Mouse (Mus musculus) liver, adult 2 months (tissue): ENCODE measurements around the gene Abca4. TPM values are rescaled to one million over a fixed set of nuclear protein-coding genes. Genes with fewer than 3 reads are reported as not detected.

Experiments used
- DNase-seq: peaks from one replicate; pipeline ENCODE4 v3.0.0-alpha.2; 2011; ENCODE audit warnings: low read depth, low spot score; ENCODE audit errors: extremely low read depth
- H3K27ac ChIP-seq: fragments of 200-500 bp; replicated peaks from 2 replicates; pipeline ENCODE4 v1.5.1; 2012; ENCODE audit warnings: low read depth, mild to moderate bottlenecking, control low read depth, inconsistent platforms, low read length; ENCODE audit not compliant: insufficient read depth
- H3K27me3 ChIP-seq: fragments of 200-500 bp; 2 replicates; pipeline ENCODE4 v1.6.1; 2012; ENCODE audit warnings: mild to moderate bottlenecking, moderate library complexity, low read length, inconsistent platforms; ENCODE audit not compliant: control insufficient read depth, insufficient read depth
- H3K36me3 ChIP-seq: fragments of 200-500 bp; 2 replicates; pipeline ENCODE4 v1.6.1; 2012; ENCODE audit warnings: low read length, inconsistent platforms; ENCODE audit not compliant: control insufficient read depth, insufficient read depth
- H3K4me1 ChIP-seq: fragments of 200-500 bp; 2 replicates; pipeline ENCODE4 v1.6.1; 2011; ENCODE audit warnings: low read length; ENCODE audit not compliant: control insufficient read depth, insufficient read depth
- H3K4me3 ChIP-seq: fragments of 200-500 bp; 2 replicates; pipeline ENCODE4 v1.5.1; 2011; ENCODE audit warnings: low read depth, mild to moderate bottlenecking, control low read depth, low read length, moderate library complexity; ENCODE audit not compliant: insufficient read depth
- H3K79me2 ChIP-seq: fragments of 200-500 bp; 2 replicates; pipeline ENCODE4 v1.6.1; 2012; ENCODE audit warnings: inconsistent platforms, mild to moderate bottlenecking, low read length, moderate library complexity; ENCODE audit not compliant: control insufficient read depth, insufficient read depth
- H3K9ac ChIP-seq: fragments of 200-500 bp; 2 replicates; pipeline ENCODE4 v1.6.1; 2012; ENCODE audit warnings: low read depth, mild to moderate bottlenecking, control low read depth, inconsistent platforms, low read length
- CTCF ChIP-seq: fragments of 200-500 bp; IDR thresholded peaks from 2 replicates; pipeline ENCODE4 v1.5.1; 2011; ENCODE audit warnings: low read depth, low read length, control low read depth
- POLR2A ChIP-seq: fragments of 200-500 bp; IDR thresholded peaks from 2 replicates; pipeline ENCODE4 v1.6.1; 2011; ENCODE audit warnings: low read length, control low read depth; ENCODE audit not compliant: insufficient read depth; ENCODE audit errors: extremely low read depth
- WGBS: fragments of 180-500 bp; shearing (Covaris S2); methylation state at CpG from one replicate; pipeline ENCODE4 v1.1.7; 2018; 5-methylcytosine and 5-hydroxymethylcytosine counted together
- polyA plus RNA-seq: library from polyadenylated mRNA; depleted of rRNA; stranded (reverse); fragments of >200 nt; gene quantifications from 2 replicates; pipeline ENCODE4 v1.2.3, GENCODE M21; 2012
- total RNA-seq: library from RNA; depleted of rRNA; stranded (reverse); fragments of >200 nt; gene quantifications from 2 replicates; pipeline ENCODE4 v1.2.3, GENCODE M21; 2014

Abca4 gene
- total and polyA plus RNA-seq, 2 experiments: 0.05 to 0.37 TPM

GRCm38 (mm10) chr3:122027776-122028175, 16.5 kb upstream of the Abca4 start:
- Histone ChIP-seq H3K36me3 (no peaks in the 10 kb centered on the region), H3K4me1 (no peaks in the 10 kb centered on the region), H3K4me3 (no peak overlapping the region), H3K27ac (no peak overlapping the region), H3K27me3 (no peaks in the 10 kb centered on the region), H3K79me2 (no peaks in the 10 kb centered on the region), H3K9ac (no peak overlapping the region)
- no peak for TF ChIP-seq CTCF
- TF ChIP-seq POLR2A: no peak
- no peak for DNase-seq
- 90% methylated on average over 8 of the region's 8 CpGs for WGBS

- Histone ChIP-seq H3K4me1 (peaks cover 3% of the 10 kb centered on the region), H3K79me2 (no peaks in the 10 kb centered on the region), H3K36me3 (no peaks in the 10 kb centered on the region), H3K27ac (no peak overlapping the region; the same call in 1 of the 2 replicates), H3K4me3 (no peak overlapping the region), H3K27me3 (no peaks in the 10 kb centered on the region), H3K9ac (no peak overlapping the region)
- 51% methylated on average over 9 of the region's 9 CpGs for WGBS
- TF ChIP-seq CTCF: no peak
- TF ChIP-seq POLR2A: no peak
- no peak for DNase-seq
Measured at GRCm38 (mm10) chr3:122033248-122033837, 10.9 kb upstream of the Abca4 start.

- H3K27ac ChIP-seq: no peak overlapping the region
Measured at GRCm38 (mm10) chr3:122034240-122034639, 10.0 kb upstream of the Abca4 start.

GRCm38 (mm10) chr3:122035092-122035491, 9.2 kb upstream of the Abca4 start:
- Histone ChIP-seq H3K4me1 (peaks cover 3% of the 10 kb centered on the region), H3K27me3 (no peaks in the 10 kb centered on the region), H3K36me3 (no peaks in the 10 kb centered on the region), H3K79me2 (no peaks in the 10 kb centered on the region), H3K9ac (no peak overlapping the region), H3K27ac (no peak overlapping the region), H3K4me3 (no peak overlapping the region)
- DNase-seq: no peak
- 90% methylated on average over 3 of the region's 3 CpGs for WGBS
- no peak for TF ChIP-seq CTCF
- TF ChIP-seq POLR2A: no peak

More at GRCm38 (mm10) chr3:122034240-122034639, 10.0 kb upstream of the Abca4 start:
- peak; percentile 27 for DNase-seq
- Histone ChIP-seq H3K27me3 (no peaks in the 10 kb centered on the region), H3K4me3 (no peak overlapping the region), H3K79me2 (no peaks in the 10 kb centered on the region), H3K4me1 (peaks cover 3% of the 10 kb centered on the region), H3K9ac (no peak overlapping the region), H3K36me3 (no peaks in the 10 kb centered on the region)
- WGBS: 45% methylated on average over 5 of the region's 5 CpGs
- TF ChIP-seq POLR2A (no peak), CTCF (no peak)

- no peak overlapping the region for H3K9ac ChIP-seq
Measured at GRCm38 (mm10) chr3:122040522-122040921, 3.7 kb upstream of the Abca4 start.

GRCm38 (mm10) chr3:122043102-122043501, 1.1 kb upstream of the Abca4 start:
- Histone ChIP-seq H3K4me1 (0 out of 2 replicates have a peak, but pooled peaks cover 2% of the 10 kb centered on the region), H3K27ac (no peak overlapping the region), H3K79me2 (no peaks in the 10 kb centered on the region), H3K36me3 (no peaks in the 10 kb centered on the region), H3K9ac (no peak overlapping the region), H3K4me3 (no peak overlapping the region), H3K27me3 (no peaks in the 10 kb centered on the region)
- WGBS: 62% methylated on average over 8 of the region's 8 CpGs
- DNase-seq: no peak
- no peak for TF ChIP-seq CTCF
- no peak for TF ChIP-seq POLR2A

More at GRCm38 (mm10) chr3:122040522-122040921, 3.7 kb upstream of the Abca4 start:
- TF ChIP-seq POLR2A (no peak), CTCF (no peak)
- Histone ChIP-seq H3K79me2 (no peaks in the 10 kb centered on the region), H3K4me3 (no peak overlapping the region), H3K36me3 (no peaks in the 10 kb centered on the region), H3K27me3 (no peaks in the 10 kb centered on the region), H3K4me1 (0 out of 2 replicates have a peak, but pooled peaks cover 2% of the 10 kb centered on the region), H3K27ac (no peak overlapping the region)
- DNase-seq: no peak
- 93% methylated on average over 6 of the region's 6 CpGs for WGBS
